Mouse (Mus musculus) heart, postnatal 25 days (tissue): ENCODE results near the gene Nrcam. TPM values are rescaled to one million over a fixed set of nuclear protein-coding genes. Genes with fewer than 3 reads are reported as not detected.

Experiments
- DNase-seq: peaks from one replicate; pipeline ENCODE4 v3.0.0; 2022; ENCODE audit warnings: low spot score
- intact Hi-C: fragments of 180-260 bp; cut with DNase I; formaldehyde crosslinking; loops from one replicate; pipeline ENCODE4 v1.15.1; 2025
- total RNA-seq, 2 experiments: library from RNA; stranded (reverse); gene quantifications; 2 replicates each; pipeline ENCODE4 v1.2.3; 2021

Nrcam gene
- total RNA-seq, 2 experiments from 2014 or later = 0.16 to 0.42 TPM

DNA sequence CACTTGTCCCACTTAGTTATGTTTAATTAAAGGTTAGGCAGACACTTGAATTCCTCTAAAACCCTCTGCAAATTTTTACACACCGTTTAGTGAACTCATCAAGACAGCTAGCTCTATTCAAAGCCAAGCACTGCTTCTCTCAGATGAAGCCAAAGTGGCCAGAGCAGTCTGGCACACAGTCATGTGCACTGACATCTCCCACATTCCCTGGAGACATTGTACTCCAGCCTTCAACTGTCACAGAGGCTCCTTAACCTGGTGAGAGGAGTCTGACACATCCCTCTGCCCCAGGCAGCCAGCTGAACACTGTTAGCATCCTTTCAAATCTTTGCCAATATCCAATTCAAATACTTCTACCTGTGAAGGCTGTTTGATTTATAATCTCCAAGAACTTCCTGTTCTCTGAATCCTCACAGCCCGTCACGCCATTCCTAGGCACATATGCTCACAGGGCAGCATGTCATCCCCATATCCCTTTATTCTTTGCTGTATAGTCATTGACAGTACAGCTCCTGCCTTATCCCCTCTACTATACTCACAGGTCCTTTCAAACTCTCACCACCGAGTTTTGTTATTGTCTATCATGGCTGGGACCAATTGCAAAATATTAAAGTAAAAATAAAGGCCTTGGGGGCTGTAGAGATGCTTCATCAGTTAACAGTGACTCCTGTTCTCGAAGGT lies 173.3 kb downstream of the Nrcam start:
- intact Hi-C loops = no loop called here
- DNase-seq = no peak

DNA sequence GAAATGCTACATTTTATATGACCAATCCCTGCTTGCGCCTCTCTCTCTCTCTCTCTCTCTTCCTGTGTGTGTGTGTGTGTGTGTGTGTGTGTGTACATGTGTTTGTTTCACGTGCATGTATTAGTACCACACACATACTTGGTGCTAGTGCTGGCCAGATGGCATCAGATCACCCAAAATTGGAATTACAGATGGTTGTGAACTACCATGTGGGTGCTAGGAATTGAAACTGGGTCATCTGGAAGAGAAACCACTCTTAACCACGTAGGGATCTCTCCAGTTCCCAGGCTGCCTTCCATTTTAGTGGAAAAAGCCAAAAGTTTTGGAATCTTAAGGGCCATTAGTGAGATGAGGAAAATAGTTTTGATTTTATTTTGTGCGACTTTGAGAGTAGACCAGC lies 175.1 kb downstream of the Nrcam start:
- DNase-seq = no peak
- intact Hi-C loops = no loop called here

DNA sequence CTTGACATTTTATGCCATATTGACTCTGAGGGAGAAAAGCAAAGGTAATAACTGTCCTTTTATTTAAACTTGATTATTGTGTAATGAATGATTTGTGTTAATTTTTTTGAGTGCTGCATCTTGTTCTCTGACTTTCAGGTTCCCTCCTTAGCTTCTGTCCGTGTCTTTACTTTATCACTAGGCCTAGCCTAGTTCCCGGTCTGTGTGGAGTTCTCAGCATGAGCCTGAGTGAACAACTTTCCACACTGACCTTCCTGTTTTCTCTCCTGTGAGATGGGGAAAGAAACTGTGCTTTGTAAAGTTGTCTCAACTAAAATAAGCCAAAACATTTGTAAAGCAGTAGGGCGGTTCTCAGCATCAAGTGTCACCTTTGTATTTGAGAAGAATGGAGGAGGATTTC lies 179.9 kb downstream of the Nrcam start:
- no peak for DNase-seq
- intact Hi-C loops = no loop called here

DNA sequence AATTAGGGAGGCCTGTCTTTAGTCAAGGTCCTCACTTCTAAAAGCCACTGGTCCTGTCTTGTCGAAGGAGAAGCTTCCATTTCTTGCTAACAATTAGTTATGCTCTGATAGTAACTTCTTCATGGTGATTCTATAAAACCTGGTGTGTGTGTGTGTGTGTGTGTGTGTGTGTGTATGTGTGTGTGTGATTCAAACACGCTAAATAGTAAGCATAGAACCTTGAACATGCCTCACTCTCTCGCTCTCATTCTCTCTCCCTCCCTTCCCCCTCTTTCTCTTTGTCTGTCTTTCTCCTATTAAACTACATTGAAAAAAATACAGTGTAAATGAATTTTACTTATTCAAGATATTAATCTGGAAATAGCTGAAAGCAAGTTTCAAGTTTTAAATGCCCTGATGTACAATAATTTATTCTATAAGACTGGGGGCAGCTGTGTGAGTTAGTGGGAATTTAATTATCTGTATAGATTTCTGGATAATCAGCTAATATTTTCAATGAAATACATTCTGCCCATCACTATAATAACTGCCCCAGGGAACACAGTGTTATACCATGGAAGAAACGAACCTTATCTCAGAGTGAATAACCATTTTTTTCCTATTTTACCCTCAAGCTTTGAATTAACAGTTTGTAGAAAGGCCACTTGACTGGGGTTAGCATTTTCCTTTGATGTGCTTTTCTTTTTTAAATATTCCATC lies 180.9 kb downstream of the Nrcam start:
- DNase-seq = no peak

DNA sequence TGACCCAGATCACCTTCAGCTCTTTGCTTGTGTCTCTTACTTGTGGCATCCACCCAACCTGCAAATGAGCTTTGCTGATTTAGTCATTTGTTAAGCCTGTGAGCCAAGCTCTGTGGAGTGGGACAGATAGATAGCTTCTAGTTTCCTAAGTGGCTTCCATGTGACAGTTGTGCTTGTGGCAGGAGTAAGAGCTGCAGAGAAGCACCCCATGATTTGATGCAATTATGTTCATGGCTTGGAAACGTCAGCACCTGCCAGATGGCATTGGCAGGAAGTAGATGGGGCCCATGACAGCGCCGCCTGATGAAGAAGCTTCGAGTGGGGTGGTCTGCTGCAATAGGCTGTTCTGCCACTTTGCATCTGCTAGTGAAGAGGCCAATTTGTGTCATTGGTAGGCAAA lies 186.4 kb downstream of the Nrcam start:
- DNase-seq = no peak

More for the DNA sequence above, 180.9 kb downstream of the Nrcam start:
- intact Hi-C loops = no loop called here

DNA sequence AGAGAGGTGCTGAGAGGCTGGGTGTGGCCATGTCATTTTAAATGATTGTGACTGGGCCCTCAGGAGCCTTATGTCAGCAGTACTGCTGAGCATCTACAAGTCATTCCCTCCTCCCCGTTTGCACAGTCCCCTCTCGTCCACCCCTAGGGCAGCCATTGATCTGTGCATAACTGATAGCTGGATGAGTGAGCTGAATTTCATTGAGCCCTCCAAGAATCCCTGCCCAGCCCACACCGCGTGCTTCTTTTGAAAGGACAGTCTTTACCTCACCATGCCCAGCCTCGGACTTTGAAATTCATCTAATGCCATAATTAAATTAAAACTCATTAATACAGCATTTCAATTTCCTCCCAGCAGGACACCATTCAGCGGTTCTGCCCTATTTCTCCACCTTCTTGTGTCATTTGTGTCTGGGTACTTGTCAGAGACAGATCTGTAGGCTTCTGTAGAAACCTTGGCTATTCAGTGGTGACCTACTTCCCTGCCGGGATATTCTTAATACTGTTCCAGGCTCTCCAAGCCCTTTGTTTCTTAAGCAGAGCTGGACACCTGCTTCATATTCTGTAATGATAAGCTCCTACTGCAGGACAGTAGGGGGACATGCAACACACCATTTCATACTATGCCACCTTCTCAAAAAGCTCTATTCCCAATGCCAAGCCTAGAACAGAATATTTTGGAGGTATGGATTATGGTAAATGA lies 190.9 kb downstream of the Nrcam start:
- no peak for DNase-seq
- intact Hi-C loops = no loop called here

More for the DNA sequence above, 186.4 kb downstream of the Nrcam start:
- intact Hi-C loops = no loop called here

DNA sequence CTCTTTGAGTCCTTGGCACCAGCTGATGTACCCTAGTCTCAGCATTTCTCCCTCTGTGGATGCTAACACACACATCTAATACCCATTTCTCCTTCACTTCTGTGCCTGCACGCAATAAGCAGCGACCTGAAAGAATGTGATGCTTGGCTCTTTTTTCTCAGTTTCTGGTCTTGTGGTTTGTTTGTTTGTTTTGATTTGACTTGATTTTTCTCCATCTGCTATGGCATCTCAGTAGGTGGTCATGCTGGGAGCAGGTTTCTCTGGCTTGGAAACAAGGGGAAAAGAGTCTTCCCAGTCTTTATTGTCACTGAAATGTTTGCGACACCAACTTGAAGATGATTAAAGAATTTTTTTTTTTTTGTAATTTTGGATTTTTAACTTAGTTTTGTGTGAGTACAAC lies 192.8 kb downstream of the Nrcam start:
- no peak for DNase-seq
- intact Hi-C loops = no loop called here

DNA sequence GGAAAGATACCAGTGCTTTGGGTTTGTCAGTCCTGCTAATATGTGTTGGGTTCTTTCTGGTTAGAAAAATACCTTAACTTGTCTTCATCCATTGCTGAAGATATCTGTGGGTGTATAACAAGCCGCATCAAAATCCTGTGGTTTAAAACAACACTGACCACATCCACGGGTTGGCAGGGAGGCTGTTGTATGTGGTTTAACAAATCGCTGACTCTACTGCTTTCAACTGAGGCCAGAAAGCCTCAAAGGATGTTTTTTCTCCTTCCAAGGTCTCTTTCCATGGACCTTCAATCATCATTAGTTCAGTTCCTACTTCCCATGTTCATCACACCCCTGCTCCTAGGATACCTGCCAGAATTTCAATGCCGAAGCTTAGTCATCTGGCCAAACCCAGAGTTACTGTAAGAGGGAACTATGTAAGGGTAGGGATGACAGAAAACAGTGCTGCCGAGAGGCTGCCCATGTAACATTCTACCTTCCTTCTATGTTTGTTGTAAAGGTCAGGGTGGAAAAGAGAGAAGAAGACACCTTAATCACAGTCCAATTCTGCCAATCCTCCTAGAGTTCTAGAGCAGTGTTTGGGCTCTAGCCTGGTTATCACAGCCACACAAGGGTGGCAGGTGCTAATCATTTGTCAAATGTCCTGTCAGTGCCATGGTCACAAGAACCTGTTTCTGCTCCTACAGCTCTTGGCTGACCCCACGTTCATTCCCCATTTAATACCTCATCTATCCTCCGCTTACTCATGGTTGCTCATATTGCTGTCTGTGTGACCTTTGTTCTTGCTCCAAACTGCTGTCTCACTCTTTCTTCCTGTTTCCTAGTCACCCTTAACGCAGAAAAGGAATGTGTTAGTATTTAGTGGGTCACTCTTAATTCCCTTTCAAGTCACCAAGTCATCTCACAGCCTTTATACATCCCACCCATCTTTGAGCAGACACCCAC lies 196.2 kb downstream of the Nrcam start:
- intact Hi-C loops = no loop called here
- DNase-seq = no peak

DNA sequence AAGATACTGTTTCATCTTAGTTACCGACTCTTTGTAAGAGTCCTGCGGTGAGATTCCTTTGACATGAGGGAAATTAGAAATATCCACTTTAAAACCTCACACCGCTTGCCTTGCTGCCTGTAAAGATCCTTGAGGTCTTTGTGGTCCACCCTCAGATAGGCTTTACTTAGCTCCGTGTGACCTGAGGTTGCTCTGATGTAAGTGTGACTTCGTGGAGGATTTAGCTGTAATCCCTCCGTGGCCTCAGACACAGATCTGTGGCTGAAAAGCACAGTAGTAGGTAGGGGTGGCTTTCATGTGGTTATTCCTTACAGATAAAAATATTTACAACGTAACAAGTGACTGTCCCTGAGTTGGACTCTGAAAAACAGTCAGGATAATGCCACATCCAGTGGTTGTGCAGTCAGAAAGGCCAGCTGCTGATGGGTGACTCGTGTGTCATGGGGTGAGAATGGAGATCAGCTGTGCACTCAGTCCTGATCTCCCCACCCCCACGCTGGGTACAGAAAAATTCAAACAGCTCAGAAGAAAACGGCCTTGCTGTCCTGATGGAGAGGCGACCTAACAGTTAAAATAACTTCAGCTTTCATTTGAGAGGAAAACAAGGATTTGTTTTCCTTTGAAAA lies 199.8 kb downstream of the Nrcam start:
- DNase-seq = no peak
- intact Hi-C loops = no loop called here

DNA sequence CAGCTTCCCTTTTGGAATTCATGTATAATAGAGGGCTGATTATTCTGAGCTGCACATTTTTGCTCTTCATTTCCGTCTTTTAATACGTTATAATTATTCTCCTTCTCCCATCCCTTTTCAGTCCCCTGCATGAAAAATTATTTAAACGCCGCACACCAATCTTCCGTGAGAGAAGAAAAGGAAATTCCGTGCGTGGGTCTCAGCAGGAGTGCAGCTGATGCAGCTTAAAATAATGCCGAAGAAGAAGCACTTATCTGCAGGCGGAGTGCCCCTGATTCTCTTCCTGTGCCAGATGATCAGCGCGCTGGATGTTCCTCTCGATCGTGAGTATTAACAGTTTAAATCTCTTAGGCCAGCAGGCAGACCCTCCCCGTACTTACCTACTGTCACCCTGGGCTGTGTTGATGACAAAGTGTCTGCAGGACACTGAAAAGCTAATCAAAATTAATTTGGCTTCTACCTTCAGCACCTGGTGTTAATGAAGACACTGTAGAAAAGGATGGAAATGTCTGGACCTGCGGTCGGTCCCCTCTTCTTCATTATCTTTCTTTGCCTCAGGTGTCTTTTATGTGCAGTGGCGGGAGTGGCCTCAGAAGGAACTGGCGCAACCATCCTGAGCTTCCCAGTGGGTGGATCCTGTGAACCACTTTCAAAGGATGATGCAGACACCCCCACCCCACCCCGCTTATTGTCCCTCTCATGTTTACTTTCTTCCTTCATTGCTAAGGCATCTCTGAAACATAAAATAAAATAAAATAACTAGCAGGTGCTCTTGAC lies 203.8 kb downstream of the Nrcam start:
- intact Hi-C loops = no loop called here
- DNase-seq = no peak

DNA sequence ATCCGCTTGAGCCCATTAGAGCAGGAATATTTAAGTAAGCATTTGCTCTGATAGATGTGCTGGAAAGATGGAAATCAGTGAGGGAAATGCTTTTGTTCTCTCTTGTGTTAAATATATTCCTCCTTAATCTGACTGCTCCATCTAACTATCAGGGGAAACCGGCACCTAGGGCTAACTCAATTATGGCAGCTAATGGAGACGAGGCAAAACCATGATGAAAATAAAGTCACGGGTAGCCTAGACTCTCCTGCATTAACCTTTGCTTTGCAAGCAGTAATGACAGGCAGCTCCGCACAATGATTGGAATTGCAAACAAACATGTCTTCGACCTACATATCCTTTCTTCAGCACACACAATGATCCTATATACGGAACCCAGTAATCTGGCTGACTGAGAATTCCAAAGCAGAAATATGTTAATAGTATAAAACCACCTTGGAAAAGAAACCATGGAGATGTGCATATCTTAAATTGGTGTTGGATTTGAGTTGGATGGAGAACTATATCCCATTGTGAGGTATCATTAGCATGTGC lies 205.5 kb downstream of the Nrcam start:
- no peak for DNase-seq
- intact Hi-C loops = no loop called here

DNA sequence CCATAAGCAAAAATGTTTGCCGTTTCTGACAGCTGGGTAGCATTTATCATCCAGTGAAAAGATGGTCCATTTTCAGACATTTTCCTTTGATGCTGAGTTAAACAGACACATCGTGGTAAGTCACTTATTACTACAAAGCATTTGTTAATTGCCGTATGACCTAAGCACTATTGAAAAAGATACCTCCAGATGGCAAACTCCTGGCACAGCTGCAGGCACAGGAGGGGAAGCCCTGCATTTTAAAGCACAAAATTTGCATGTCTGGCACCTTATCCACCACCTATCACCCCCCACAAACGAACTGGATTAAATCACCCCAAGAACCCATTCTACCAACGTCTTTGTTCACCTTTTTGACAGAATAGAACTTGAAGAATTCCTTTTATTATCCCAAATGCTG lies 206.9 kb downstream of the Nrcam start:
- intact Hi-C loops = no loop called here
- DNase-seq = no peak

DNA sequence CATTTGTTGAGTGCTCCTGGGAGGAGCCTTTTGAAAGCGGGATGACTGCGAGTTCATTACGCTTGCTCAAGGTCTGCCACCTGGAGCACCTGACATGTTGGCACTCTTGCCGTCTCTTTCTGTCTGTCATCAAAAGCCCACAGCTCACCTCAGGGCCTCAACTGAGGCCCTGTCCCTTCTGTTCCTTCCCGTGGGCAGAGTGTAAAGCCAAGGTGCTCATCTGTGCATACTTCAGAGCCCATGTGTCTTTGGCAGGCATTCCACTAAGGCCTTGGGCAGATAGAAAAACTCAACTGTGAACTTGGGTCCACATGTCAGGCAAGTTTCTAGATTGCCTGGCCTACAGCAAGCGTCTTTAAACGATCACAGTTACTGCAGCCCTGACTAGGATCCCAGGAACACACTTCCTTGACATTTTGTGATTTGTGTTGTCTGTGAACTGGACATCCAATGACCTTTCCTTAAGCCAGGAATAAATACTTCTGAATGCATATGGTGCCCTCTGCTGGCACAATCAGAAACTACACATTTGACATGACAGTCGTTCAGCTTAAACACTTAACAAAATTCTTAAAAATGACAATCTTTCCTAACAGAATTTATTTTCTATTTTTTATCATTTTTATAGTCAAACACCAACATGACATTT lies 219.2 kb downstream of the Nrcam start:
- intact Hi-C loops = loop anchor here (5.0 kb wide), 1 partner anchor 256 kb away; no protein-coding TSS in a partner anchor
- no peak for DNase-seq

DNA sequence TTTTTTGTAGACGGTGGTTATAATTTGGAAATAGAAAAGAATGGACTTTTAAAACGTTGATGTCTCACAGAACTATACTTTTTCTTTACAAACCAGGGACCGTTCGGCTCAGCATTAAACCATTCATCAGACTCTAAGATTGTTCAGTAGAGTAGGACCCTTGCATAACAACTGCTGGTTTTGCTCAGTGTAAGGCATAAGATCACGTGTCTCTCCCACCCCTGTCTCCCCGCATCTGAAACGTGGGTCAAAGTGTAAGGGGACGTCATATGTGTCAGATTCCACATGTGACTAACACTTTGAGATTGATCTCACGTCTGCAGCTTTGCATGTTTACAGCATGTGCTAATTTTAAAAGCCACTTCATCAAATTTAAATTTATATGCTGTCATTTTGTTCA lies 219.8 kb downstream of the Nrcam start:
- no peak for DNase-seq
- intact Hi-C loops = loop anchor here (5.0 kb wide), 1 partner anchor 256 kb away; no protein-coding TSS in a partner anchor

DNA sequence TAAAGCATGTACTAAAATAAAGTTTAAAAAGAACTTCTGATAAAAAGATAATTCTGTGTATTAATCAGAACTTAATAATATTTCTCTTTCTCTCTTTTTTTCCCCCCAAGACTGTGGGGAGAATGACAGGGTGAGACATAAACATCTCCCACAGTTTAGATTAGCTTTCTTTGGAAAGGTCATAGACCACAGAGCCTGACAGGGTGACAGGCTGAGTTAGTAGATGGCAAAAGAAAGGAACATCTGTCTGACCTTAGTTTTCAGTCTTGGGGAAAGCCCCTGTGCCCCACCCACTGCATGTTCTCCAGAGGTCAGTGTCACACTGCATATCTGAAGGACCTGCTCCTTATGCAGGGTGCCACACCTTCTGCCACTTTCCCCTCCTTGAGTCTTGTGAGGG lies 222.9 kb downstream of the Nrcam start:
- DNase-seq = no peak
- intact Hi-C loops = no loop called here

DNA sequence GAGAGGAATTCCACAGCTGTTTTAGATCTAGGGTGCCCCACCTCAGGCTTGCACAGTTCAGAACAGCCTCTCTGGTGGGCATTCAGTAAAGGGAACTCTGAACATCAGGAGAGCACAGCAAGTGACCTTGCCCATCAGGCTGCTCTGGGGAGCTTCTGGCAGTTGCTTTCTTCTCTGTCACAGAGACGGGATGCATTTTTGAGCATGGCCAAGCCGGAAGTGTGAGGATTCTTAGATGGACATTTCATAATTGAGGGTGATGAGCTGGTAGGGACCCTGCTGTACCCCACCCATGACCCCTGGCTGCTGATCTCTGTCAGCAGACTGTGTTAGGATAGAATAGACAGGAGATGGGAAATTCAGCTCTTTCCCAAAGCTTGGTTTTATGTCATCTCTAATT lies 225.4 kb downstream of the Nrcam start:
- intact Hi-C loops = no loop called here

DNA sequence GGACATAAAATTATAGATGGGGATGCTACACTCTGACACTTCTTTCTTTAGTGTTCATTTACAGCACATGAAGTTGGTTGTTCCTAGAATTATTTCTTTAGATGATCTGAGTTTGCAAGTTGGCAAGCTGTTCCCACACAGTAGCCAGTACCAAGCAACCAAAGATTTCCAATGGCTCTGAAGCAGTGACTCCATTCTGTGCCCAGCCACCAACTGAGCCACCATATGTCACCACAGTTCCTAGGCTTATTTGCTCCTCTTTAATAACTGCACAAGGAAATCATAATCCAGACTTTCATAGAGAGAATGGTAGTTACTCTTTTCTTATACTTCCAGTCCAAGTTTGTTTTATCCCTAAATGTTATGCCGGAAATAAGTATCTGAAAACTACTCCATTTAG lies 226.1 kb downstream of the Nrcam start:
- intact Hi-C loops = no loop called here
- no peak for DNase-seq

More for the DNA sequence above, 225.4 kb downstream of the Nrcam start:
- no peak for DNase-seq

DNA sequence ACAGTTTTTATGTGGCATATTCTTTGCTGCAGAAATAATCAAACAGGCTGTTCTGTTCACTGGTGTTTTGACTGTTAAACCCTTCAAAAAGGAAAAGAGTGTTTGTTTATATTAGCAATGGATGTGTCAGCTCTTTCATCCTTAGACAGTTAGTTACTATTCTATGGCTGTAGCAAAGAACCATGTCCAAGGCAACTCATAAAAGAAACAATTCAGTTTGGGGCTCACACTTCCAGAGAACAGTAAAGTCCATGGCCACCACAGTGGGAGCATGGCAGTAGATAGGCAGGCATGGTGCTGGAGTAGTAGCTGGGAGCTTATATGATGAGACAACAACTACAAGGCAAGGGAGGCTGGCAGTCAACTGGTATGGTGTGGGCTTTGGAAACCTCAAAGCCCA lies 231.3 kb downstream of the Nrcam start:
- no peak for DNase-seq
- intact Hi-C loops = no loop called here
